Mouse (Mus musculus) heart, postnatal 25 days (tissue): ENCODE measurements around the gene Pip4k2a. TPM values are rescaled to one million over a fixed set of nuclear protein-coding genes. Genes with fewer than 3 reads are reported as not detected.

Experiments used
- DNase-seq: peaks from one replicate; pipeline ENCODE4 v3.0.0; 2022; ENCODE audit warnings: low spot score
- intact Hi-C: fragments of 180-260 bp; cut with DNase I; formaldehyde crosslinking; loops from one replicate; pipeline ENCODE4 v1.15.1; 2025
- total RNA-seq, 2 experiments: library from RNA; stranded (reverse); gene quantifications; 2 replicates each; pipeline ENCODE4 v1.2.3; 2021

Gene Pip4k2a
- total RNA-seq, 2 experiments from 2014 or later = 7.1 to 7.6 TPM

DNA sequence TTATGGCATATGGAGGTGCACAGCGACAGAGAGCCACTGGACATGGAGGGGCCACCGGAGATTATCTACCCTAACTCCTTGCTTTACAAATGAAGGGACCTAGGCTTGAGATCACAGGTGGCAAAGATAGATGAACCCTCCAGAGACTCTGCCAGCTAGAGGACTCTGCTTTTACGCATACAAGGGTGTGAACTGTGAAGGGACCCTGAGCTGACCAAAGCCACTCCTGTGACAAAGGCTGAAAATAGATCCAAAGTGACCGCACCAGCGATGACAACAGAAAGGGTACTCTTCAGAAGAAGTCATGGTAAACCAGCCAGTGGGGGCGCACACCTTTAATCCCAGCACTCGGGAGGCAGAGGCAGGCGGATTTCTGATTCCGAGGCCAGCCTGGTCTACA is 63.8 kb downstream of the Pip4k2a start:
- no peak for DNase-seq
- intact Hi-C loops = no loop called here

DNA sequence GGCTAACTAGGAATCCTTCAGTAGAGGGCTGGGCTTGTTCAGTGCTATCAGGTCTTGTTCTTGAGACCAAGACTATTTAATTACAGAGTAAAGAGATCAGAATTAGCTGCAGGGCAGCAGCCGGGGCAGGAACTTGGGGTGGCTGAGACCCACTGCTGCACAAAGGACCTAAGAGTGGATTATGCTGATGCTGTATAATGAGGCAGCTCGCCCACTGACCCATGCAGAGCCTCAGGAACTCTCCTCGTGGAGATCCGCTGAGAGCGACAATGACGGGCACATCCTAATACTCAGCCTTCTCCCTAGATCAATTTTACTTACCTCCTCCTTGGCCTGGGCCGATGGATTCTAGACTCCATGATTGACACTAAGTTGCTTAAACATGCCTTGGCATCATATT is 64.5 kb downstream of the Pip4k2a start:
- no peak for DNase-seq
- intact Hi-C loops = no loop called here

DNA sequence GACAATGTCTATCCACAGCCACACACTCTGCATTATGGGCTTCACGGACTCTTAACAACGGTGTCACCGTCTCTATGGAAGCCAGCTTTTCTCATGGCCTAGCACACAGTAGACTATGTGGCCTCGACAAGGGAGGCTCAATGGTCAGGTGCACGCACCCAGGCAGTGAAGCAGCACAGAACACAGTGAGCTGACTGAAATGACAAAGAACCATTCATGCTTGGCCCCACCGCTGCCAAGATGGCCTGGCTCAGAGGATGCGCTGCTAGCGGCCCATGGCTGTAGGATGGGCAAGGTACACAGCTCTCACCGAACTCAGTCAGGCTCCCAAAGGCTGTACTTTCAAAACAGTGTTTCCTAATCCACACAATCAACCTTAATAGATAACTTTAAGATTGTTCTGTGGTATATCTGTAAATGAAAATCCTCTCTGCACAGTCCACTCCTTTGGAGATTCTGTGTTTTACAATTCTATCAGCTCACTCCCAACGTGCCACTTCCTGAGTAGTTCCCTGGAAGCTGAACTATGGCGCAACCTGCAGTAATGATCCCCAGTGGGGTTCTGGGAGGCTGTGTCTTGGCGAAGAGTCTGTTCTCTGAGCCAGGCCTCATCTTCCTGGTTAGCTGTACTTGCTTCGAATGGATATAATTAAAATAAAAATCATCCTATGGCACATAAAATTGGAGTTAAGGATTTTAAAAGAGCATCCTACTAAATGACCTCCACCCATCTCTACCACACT is 67.4 kb downstream of the Pip4k2a start:
- DNase-seq = no peak
- intact Hi-C loops = no loop called here

DNA sequence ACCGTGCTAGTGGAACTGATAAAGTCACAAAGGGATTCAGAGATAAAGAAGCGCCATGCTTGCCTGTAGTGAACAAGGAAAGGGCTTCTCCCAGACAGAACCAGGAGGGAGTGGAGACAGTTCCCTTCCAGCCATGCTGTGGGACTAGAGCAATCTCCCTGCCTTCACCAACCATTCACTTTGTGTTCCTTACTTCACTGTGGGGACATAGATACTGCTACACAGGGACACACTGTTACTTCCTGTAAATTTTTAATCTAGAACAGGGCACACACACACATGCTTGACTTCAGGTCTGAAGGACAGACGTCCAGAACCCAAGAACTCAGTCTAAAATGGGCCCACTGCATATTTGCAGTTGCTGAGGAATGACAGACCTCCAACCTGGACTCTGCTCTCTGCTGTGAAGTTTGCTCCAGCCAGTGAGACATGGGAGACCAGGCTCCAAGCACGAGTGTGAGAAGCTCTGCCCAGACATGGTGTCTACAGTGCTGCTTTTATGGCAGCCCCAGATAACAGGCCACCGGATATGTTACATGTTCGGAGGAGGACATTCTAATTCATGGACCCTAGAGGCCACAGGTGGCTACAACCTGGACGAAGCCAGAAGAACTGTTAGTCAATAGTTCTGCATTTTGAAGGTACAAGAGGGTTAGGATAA is 69.2 kb downstream of the Pip4k2a start:
- intact Hi-C loops = no loop called here
- DNase-seq = no peak

DNA sequence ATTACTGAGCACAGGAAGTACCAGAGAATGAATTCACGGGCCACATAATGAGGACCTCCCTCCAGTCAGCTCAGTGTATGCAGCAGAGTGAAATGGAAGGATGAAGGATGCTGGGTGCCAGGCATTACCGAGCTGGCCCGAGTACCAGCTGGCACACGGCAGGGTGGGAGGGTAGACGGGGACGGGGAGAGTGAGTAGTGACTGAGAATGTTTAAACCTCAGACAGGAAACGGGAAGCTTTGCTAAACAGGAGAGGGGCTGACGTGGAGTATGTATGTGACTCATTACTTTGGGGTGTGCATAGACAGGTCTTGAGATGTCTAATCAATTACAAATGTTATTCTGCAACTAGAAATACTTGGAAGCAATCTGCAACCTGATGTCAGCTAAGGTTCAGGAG is 69.7 kb downstream of the Pip4k2a start:
- intact Hi-C loops = no loop called here
- no peak for DNase-seq

DNA sequence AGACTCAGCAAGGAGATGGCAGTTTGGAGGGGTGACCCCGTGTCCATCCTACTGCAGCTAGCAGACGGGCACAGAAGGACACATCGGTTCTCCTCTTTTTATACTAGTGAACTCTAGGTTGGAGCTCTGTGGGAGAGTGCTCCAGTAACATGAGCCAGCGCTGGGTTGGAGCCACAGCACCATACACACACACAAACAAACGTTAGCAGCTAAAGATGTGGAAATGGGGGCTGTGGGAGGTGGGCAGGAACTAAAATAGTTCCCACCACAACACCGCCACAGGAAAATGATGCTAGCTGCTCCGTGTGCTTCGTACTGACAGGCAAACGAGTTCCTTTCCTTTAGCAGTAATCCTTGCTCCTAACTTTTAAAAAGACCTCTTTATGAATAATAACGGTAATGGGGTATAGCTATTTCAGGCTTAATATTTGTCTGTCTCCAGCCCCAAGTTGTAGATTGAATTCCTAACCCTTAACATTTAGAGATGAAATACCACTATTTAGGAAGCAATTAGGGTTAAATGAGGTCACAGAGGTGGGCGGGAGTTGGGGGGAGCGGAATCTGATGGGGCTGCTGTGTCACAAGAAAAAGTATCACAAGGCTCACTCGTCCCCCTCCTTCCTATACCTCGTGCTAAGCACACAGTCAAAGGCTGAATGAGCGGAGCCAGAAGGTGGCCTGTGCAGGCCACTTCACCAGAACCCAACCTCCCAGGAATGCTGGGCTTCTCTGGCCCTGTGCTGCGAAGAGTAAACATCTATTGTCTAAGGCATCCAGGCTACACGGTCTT is 73.9 kb downstream of the Pip4k2a start:
- DNase-seq = no peak
- intact Hi-C loops = no loop called here

DNA sequence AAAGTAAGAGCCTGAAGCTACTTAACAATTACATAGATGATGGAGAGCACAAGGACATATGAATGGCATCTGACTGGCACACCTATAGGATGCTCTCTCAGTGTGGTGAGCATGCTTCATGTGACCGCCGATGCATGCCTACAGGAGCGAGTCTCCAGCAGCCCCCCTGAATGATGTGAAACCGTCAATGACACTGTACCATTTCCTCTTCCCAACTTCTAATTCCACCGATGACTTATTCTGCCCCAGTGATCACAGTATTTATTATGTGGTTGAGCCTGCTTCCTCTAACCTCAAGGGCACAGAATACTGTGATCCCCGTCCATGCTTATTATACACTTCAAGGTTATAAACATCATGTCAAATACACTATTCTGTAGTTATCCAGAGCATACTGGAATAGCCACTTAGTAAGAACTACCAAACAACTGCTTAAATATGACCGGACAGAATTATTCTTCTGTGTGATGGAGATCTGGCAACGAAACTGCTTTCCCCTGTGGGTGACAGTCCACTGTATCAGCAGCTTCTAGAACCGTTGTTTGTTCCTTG is 74.8 kb downstream of the Pip4k2a start:
- no peak for DNase-seq
- intact Hi-C loops = no loop called here

DNA sequence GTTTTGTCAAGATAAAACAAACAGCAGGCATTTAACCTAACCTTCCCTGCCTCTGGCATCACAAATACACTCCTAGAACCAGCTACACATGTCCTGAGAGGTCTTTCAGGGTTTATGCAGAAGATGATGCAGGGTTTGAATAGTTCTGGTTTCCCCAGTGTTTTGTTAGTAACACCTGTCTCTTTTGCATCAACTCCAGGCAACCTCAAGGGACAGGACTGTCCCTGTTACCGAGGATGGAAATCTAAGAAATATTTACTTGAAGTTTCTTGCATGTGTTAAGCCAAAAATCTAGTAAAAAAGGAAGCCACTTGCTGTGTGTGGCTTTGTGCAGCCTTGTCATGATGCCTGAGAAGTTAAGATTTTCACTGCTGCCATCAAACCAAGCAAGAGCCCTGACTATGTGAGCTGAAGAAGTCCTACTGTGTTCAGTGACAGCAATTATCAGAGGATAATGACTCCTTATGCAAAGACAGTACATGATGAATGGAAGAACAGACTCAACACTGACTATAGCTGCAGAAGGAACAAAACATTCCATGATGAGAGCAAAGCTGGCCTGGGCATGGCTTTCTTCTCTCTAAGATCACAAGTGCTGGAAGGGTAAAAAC is 76.3 kb downstream of the Pip4k2a start:
- intact Hi-C loops = no loop called here

DNA sequence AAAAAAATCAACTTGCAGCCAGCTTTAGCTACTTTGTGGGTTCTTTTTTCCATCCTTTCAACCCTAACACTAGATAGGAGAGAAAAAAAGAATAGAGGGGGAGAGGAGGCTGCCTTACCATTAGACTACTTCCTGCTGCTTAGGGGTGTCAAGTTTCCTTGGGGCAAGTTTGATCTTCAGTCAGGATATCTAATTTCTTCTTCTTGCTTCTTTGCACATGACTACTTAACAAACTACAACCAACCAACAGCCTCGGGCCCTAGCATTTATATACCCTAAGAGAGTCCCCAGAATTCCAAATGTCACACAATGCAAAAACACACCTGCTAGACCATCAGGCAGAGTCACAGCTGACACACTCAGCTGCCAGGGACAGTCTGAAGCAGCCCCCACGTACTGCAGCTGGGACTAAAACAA is 77.5 kb downstream of the Pip4k2a start:
- no peak for DNase-seq
- intact Hi-C loops = no loop called here

More for the DNA sequence above, 76.3 kb downstream of the Pip4k2a start:
- DNase-seq = no peak

DNA sequence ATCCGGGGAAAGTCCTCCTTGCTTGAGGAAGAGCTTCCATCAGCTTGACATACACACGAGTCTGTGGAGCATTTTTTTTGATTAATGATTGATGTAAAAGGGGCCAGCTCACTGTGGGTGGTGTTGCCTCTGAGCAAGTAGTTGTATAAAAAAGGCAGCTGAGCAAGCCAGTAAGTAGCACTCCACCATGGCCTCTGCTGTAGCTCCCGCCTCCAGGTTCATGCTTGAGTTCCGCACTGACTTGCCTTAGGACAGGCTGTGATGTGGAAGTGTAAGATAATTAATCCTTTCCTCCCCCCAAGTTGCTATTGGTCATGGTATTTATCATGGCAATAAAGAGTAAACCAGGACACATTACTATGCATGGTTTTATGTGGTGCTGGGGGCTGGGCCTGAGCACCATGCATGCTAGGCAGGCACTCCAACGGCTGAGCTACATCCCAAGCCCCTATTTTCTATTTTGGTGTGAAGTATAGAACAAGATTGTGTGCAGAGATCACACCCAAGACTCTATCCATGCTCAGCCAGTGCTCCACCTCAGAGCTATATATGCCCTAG is 78.0 kb downstream of the Pip4k2a start:
- intact Hi-C loops = no loop called here
- DNase-seq = no peak

DNA sequence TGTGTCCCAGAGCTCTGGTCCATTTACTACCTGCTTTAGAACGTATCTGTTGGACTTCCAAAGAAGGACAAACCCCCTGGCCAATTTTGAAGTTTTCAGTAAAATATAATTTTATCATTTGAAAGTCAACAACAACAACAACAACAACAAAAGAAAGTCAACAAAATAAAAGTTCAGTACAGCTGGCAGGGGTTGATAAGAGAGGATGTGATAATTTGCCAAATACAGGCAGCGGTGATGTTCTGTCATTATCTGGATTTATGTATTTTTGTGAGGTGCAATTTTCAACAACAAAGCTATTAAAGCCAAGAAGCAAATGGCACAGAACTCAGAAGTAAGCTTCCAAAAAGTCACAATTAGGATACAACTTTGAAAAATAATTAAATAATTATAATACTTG is 80.1 kb downstream of the Pip4k2a start:
- intact Hi-C loops = no loop called here
- no peak for DNase-seq

DNA sequence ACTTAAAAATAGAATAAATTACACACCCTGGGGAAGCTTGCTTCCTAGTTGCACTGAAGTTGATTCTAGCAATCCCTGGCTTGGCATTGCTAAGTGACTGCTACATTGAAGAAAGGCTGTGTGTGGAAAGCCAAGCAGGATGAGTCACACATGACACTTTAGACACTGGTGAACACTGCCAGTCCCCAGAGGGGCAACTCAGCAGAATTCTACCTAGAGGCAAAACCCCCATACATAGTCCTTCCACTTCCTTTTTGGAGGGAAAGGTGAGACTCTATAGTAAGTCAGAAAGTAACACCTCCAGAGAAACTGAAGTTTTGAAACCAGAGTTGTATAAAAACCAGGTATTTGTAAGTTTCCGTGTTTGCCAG is 80.6 kb downstream of the Pip4k2a start:
- intact Hi-C loops = no loop called here
- DNase-seq = no peak

DNA sequence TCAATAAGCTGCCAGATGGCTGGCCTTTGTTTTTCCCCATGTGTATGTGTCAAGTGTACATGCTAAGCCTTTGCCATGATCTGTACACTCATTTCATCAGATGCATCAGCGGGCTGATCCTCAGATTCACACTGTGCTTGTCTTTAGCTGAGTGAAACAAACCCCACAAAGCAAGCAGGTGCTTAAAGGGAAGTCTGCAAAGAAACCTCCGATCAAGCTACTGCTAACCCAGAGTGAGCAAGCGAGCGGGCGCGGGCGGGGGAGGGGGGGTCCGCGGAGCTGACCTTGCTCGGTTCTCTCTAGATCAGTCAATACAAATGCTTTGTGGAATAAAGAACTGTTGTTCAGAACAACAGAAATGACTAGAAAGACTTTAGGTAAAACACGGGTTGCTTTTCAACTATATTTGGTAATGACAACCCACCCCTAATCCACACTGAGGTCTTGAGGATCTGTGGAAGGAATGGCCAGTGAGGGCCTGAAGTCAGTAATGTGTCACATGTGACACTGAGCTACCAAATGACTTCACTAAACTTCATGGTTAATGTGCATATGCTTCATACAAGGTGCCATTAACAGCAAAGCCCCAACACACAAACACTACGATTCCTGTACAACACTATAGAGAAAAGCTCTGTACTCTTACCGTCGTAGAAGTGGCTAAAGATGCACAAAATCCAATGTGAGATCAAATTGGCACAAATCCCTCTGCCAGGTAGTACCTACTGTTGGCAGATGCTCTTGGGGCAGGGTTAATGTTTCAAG is 81.1 kb downstream of the Pip4k2a start:
- DNase-seq = no peak
- intact Hi-C loops = no loop called here

DNA sequence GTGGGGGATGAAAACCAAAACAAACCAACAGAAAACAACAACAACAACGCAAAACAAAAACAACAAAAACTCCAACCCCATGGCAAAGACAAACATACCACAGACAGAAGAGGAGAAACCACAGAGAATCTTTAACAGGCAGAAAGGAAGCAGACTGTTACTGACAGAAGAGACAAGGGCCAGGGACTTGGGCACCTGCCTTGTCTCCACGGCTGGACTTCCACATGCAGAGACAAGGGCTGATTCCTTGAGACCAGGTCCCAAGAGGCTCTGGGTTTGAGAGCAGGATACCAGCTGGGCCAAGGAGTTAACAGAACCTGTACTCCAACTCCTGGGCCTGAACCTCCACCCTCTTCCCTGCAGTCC is 81.9 kb downstream of the Pip4k2a start:
- no peak for DNase-seq
- intact Hi-C loops = no loop called here

DNA sequence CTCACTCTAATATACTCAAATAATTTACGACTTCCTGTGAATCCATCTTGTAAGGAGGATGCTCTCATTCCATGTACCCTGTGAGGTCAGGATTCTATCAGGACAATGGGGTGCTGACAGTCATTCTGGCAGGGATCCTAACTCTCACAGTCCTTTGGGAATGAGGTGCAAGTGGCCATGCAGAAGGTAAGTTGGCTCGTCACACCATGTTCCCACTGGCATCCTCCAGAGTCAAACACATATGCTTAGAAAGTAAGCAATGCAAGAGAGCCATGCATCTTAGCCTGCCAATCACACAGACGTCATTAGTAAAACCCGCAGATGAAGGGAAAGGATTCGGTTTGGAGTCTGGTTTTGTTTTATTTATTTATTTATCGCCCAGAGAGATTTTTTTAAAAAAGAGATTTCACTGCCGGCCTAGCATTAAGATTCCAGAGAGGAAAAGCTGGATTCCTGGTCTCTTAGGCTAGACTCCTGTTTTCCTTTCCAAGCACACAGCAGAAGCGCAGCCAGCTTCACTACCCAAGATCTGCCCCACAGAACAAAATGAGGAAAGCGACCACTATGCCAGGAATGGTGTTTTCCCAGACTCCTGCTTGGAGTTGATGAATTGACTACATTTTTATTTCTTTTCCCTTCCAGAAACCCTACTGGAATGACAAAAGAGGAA is 82.4 kb downstream of the Pip4k2a start:
- intact Hi-C loops = no loop called here
- DNase-seq = no peak

DNA sequence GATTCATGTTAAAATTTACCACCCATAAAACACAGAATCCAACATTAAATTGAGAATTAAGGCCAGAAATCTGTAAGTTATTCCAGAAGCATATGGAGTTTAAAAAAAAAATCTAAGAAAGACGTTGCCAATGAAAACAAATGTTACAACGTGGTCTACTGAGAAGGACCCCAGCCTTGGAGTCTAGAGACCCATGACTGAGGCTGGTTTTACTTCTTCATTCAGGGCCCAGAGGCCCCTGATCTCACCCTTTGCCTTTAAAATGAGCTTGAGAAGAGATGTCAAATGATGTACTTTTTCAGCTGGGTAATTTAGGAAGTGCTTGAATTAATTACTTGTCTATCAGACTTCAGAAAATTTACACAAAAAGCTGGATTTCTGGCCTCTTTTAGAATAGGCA is 83.2 kb downstream of the Pip4k2a start:
- intact Hi-C loops = no loop called here
- DNase-seq = no peak

DNA sequence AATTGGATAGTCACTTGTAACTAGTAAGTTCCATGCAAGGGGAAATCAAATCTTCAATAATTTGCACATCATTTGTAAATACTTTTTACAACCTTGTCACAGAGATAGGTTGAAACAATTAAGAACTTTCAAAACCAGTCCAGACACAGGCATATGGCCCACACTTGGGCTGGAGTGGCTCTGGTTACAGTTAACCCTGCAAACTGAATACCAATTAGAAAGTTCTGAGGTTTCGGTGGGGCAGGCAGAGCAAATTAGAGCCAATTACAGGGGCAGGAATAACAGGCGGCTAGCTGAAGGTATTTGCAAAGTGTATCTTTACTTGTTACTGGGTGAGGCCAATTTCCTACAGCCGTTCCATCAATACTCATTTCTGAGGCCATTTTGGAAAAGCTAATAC is 84.3 kb downstream of the Pip4k2a start:
- no peak for DNase-seq
- intact Hi-C loops = no loop called here

DNA sequence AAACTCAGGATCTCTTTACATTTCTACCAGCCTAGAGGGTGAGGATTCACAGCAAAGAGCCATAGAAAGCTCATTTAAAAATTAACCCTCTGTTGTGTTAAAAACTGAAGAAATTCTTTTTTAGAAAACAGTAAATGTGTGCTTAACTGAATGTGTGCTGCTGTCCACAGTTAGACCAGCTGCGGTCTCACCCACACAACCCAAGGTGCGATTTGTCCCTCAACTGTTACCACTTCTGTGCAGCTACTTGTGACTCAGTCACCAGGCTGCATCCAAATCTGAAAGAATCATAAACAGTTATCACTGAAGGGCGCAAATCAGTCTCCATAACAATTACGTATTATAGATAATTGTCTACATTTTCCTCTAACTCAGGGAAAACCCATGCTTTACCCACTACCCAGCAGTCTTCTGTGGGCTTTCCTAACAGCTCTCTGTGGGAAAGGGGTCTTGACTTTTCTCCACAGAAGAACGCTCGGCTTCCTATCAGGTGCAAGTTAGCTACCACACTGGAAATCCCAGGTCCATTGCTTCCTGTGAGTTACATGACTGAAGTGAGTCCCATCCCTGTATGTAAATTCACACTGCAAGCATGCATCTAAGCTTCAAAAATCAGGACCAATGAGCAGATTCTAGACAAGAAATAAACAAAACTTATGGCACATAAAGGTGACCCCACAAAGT is 86.5 kb downstream of the Pip4k2a start:
- intact Hi-C loops = no loop called here
- DNase-seq = no peak
